Mouse (Mus musculus) kidney, adult 8-10 months (tissue): ENCODE measurements around the gene Chchd3.
A peak's percentile ranks its signal among the peaks of the same experiment; 100 is the strongest.

ENCODE experiments used
- DNase-seq, 2 experiments: peaks; one replicate each; pipeline ENCODE4 v3.0.0; 2022

The Chchd3 gene

DNA sequence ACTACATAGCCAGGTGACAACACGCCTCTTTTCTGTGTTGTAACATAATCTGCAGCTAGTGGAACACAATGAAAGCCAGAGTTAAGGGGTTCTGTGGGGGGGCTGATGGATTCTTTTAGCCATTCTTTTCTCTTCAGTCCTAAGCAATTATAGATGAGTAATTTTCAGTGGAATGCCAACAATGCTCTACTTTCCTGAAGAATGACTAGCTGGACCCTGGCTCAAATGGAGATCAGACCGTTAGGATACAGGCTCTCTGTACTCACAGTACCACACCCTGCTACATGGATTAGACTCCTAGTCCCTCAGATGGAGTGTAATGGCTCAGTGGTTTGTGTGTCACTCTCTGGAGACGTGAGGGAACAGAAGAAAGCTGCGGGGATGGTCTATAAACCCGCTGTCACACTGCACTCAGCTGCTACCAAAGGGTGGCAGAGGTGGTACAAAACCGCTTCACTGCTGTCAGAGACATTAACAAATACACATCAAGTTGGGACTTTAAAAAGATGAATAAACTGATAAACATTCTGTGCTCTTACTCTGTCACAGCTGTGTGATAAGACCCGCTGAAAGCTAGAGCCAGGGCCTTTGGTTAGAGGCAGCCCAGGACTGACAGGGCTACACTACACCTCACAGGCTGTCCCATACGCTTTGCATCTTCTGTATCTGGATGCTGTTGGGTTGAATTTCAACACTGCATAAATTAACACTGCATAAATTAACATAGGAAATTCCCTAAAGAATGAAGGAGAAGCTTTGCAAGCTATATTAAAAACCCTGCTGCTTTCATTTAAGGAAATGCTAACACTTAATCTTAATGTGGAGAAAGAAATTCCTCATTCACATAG is 264.2 kb downstream of the Chchd3 start:
- no peak for DNase-seq

DNA sequence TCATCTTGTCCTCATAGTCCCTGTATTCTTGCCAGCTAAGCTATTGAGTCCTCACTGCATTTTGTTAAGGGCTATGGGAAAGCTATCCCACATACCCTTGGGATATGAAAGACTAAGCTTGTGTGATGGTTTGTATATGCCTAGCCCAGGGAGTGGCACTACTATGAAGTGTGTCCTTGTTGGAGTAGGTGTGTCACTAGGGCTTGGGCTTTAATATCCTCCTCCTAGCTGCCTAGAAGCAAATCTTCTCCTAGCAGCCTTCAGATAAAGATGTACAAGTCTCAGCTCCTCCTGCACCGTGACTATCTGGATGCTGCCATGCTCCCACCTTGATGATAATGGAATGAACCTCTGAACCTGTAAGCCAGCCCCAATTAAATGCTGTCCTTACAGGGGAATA is 266.5 kb downstream of the Chchd3 start:
- DNase-seq = no peak

DNA sequence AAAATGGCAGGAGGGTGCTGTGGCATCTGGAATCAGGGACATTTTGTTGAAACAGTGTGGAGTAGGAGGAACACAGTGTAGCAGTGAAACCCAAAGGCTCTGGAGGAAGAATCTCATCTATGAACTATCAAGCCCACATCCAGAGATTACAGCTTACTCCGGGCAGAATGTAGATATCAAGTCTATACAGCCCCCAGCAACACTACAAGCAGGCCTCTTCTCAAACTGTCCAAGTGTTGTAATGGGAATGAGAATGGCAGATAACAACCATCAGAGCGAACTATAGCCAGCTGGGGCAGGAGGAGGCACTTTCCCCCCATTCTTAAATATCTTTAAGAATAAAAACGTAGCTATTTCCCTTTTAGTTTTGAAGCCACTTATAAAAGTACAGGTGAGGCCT is 266.9 kb downstream of the Chchd3 start:
- no peak for DNase-seq

DNA sequence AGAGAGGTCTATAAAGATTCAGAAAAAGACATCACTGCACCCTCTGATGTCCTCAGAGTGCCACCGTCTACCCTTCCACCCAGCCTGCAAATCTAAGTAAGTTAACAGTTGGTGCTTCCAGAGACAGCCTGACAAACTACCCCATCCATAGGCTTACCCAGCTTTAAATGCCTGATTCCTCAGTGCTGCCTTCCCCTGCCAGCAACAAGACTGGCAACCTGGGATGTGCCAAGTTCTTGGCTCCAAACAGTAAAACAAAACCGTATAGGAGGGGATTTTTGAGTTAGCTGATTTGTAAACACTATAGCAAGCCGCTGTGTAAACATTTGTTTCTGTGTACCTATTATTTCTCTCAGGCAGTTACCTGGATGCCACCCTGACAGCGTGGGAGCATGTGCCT is 269.6 kb downstream of the Chchd3 start:
- DNase-seq = no peak

DNA sequence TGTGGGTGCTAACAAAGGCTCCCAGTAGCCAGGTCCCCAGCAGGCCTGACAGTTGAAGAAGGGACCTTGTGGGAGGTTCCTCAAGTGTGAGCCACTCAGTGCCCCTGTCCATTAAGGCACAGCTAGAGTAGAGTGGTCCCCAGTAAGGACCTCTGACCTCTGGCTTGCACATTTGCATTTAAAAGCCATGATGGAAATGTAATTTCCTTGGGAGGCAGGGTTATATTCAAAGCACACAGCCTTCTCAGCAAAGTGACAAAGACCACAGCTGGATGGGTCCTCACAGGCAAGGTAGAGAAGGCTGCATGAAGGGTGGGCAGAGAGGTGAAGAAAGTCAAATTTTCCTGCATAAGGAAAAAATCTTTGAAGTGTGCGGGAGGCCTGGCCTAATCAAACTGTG is 272.7 kb downstream of the Chchd3 start:
- no peak for DNase-seq

DNA sequence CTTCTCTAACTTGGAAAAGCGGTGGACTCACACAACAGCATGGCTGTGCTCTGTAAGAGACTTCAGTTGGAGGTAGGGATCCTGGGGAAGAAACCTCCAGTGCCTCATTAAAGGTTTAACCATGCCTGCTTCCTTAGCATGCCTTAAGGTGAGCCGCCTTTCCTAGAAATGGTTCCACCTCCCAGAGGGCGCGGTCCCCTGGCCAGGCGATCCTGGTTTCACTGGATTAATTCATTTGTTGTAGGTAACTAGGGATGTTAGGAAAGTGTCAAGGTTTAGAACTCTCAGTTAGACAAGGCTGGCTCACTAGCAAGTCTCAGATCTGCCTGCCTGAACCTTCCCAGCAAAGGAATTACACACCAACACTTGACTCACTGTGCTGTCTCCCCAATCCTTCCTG is 273.9 kb downstream of the Chchd3 start:
- no peak for DNase-seq

DNA sequence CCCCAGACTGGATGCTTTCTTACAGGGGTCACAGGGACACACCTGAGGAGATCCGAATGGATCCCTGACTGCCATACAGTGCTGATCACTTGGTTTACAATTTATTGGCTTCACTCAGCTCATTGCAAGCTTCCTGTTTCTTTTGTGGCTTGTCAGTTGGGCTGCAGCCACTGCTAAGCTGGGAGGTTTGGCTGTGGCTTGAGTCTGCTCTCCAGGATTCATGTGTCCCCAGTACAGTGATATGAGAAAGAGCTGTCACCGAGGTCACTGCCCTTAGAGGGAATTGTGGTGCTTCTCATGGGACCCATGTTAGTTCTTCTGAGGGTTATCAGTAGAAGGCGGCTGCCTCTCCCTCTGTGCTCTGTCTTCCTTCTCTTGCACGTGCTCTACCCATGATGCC is 277.0 kb downstream of the Chchd3 start:
- no peak for DNase-seq

DNA sequence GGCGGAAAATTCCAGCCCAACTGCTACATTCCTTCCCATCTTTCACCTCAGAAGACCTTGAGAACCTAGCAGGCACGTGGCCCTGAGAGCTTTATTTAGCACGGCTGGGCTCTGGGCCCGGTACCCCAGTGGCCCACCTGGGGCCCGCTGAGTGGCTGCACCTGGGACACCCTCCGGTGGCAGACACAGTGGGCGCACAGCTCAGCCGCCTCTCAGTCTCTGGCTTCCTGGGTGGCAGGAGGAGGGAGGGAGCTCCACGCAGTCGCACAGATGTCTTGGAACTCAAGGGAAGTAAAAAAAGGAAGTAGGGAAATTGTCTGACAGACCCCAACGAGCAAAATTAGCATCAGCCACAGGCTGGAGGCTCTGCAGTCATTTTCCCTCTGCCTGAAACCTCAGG is 279.5 kb downstream of the Chchd3 start:
- peak; percentile 27 to 55 for DNase-seq

DNA sequence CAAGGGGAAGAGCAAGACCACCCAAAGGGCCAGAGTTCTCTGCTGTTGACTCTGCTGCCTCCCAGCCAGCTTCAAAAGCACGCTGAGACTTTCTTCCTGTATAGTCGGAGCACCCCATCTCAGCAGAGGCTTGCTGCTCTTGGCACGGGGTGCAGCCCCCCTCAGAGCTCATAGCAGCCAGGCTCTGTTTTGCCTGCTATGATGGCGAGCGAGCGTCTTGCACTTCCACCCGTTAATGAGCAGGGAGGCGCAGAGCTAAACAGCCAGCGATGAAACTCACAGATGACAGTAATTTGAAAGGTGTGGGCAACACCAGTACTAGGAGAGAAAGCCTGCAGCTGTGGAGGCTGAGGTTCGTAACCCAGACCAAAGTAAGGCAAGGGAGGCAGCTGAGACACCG is 283.7 kb downstream of the Chchd3 start:
- no peak for DNase-seq

DNA sequence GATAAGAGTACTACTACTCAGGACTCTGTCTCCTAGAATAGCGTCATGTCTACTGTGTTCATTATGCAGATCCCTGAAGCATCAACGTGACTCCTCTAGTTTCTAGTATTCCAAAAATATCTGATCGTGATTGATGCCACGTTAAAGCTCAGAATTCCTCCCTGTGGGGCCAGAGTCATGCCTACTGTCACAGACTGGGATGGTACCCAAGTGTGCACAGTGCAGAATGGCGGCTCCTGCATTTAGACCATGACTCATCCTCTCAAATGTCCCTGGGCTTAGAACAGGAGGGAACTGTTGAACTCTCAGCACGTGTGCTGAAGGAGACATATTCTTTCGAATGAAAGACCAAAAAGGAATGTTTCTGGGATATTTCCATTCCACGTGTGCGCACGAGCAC is 305.5 kb downstream of the Chchd3 start:
- no peak for DNase-seq

DNA sequence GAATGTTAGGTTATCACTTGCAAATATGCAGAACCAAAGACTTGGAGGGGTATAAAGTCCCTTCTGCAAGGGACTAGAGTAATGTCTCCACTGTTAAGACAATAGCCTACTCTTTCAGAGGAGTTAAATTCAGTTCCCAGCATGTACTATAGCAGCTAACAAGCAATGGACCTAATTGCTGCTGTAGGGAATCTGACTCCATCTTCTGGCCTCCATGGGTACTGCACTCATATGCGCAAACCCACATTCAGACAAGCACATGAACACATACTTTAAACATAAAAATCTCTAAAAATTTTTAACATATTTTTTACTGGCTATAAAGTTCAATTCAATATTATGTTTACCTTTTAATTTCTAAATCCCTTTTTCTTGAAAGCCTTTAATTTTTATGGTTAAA is 310.2 kb downstream of the Chchd3 start:
- no peak for DNase-seq

DNA sequence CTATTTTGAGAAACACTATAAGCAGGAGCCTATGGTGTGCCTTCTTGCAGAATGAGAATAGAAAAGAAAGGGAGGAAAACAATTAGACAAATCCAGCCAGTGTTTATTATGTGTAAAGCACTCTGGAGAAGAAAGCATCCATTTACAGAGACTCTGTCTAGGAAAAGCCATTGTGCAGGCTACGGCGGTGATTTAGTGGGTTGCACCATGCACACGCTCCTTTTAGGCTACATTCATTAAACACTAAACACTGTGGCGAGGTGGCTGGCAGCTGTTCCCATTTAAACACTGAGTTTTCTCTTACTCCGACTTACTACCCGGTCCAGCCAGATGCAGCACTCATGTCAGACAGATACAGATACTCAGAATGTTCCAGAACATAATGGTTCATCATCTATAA is 311.3 kb downstream of the Chchd3 start:
- DNase-seq = no peak

DNA sequence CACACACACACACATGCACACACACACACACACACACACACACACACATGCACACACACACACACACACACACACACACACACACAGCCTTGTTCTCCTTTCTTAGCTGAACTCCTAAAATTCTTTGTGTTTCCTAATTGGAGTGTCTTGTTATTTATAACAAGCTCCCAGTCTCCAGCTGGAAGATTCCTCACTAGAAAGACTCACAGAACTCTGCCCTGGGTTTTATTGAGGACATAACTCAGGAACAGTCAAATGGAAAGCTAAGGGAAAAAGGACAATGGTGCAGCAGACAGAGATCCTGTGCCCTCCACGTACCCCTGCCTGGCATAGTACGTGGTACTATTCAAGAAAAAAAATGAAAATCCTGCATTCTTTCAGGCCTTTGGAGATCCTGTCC is 312.7 kb downstream of the Chchd3 start:
- no peak for DNase-seq
